Mouse (Mus musculus): ENCODE results near the gene Slain2.

- no peak for TF ChIP-seq CTCF (IDR thresholded peaks at IDR 0.05; ENCODE audit: extremely low read depth, insufficient read length, insufficient replicate concordance, low read depth, low read length)
- TF ChIP-seq POLR2A (IDR thresholded peaks at IDR 0.05; ENCODE audit: low read depth, low read length), result no peak
These were observed 9.0 kb upstream of the Slain2 start for GRCm38 (mm10) chr5:72904903-72905790.

Measured in small intestine, adult 2 months (tissue).